Mouse (Mus musculus) liver, embryonic 16.5 days (tissue): Measurements from ENCODE around the gene Fam71f2. TPM values are rescaled to one million over a fixed set of nuclear protein-coding genes. Genes with fewer than 3 reads are reported as not detected.
A peak's percentile ranks its signal among the peaks of the same experiment; 100 is the strongest.

ENCODE experiments used
- ATAC-seq: fragments of 200-750 bp; cut with Nextera tagmentation; 2 replicates; pipeline ENCODE4 v1.8.0; 2017; ENCODE audit warnings: low read depth, mild to moderate bottlenecking, moderate number of reproducible peaks, moderate library complexity
- H3K27ac ChIP-seq: fragments of 300-500 bp; sonication (generic); 2 replicates; pipeline ENCODE4 v1.5.1; 2014; ENCODE audit warnings: mild to moderate bottlenecking, low read length
- H3K27me3 ChIP-seq: fragments of 300-500 bp; sonication (generic); 2 replicates; pipeline ENCODE4 v1.6.1; 2014; ENCODE audit warnings: low read depth, low read length, mixed read lengths; ENCODE audit not compliant: control insufficient read depth, insufficient read depth
- H3K36me3 ChIP-seq: fragments of 300-500 bp; sonication (generic); 2 replicates; pipeline ENCODE4 v1.6.1; 2014; ENCODE audit warnings: mild to moderate bottlenecking; ENCODE audit not compliant: control insufficient read depth, insufficient read depth
- H3K4me1 ChIP-seq: fragments of 300-500 bp; sonication (generic); 2 replicates; pipeline ENCODE4 v1.6.1; 2014; ENCODE audit warnings: low read depth, low read length, mixed read lengths; ENCODE audit not compliant: control insufficient read depth
- H3K4me2 ChIP-seq: fragments of 300-500 bp; sonication (generic); 2 replicates; pipeline ENCODE4 v1.6.1; 2014; ENCODE audit warnings: low read depth, low read length, mixed read lengths
- H3K4me3 ChIP-seq: fragments of 300-500 bp; sonication (generic); 2 replicates; pipeline ENCODE4 v1.5.1; 2014; ENCODE audit warnings: low read depth, mild to moderate bottlenecking, low read length
- H3K9ac ChIP-seq: fragments of 300-500 bp; sonication (generic); 2 replicates; pipeline ENCODE4 v1.6.1; 2014; ENCODE audit warnings: low read depth, low read length
- H3K9me3 ChIP-seq: fragments of 300-500 bp; sonication (generic); replicated peaks from 2 replicates; pipeline ENCODE4 v1.6.1; 2016; ENCODE audit warnings: low read length; ENCODE audit not compliant: control insufficient read depth
- WGBS: fragments of 180-500 bp; shearing (Covaris S2); extraction: QIAGEN DNeasy Blood & Tissue Kit; methylation state at CpG from one replicate; pipeline ENCODE4 v1.1.7; 2014; ENCODE audit not compliant: insufficient replicate concordance; 5-methylcytosine and 5-hydroxymethylcytosine counted together
- polyA plus RNA-seq: library from polyadenylated mRNA; unstranded; fragments of >200 nt; fragmentation: Nextera tagmentation; extraction: Ambion mirVana; gene quantifications from 2 replicates; pipeline ENCODE4 v1.2.1, GENCODE M21; 2015

The Fam71f2 gene
- polyA plus RNA-seq, 1 experiment from 2014 or later: 0.13 TPM

DNA sequence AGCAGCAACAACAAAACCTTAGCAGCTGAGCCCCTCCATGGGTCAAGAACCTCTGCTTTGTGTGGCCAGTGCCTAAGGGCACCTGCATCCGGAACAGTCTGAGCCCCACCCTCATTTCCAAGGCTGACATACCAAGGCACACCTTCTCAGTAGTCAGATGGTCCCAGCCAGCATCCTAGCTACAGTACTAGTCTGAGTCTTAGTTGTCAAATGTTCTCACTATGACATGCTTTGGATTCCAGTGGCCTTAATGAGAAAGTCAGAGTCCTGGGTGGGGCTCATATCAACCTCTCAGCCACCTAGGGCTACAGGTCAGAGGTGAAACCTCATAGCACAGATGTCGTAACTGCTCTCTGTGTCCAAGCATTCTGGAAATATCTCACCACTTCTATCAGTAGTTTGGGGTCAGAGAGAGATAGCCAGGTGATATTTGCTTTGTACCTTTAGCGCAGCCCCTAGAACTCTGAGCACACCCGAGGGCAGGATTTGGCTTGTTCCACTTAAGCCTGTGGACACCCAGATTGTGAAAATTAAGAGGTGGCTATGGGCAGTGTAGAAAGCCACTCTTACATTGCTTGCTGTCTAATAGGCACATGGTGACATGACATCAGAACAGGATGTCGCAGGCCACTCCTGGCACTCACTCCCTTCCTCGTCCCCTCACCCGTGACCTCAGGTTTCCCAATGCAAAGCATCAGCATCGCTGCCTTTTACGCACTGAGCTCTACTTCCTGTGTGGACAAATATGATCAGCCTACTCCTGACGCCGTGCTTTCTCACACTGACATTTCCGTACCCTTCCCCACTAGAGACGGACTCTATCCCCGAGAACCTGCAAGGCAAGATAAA lies 33.9 kb upstream of the Fam71f2 start:
- Histone ChIP-seq H3K4me2 (peak overlapping the region; percentile 9; the same call in 1 of the 2 replicates), H3K36me3 (no peaks in the 10 kb centered on the region), H3K27ac (peak overlapping the region; percentile 67), H3K4me3 (no peak overlapping the region), H3K27me3 (no peaks in the 10 kb centered on the region), H3K4me1 (peaks cover 7% of the 10 kb centered on the region), H3K9me3 (no peaks in the 10 kb centered on the region), H3K9ac (no peak overlapping the region)
- peak; percentile 71 for ATAC-seq
- 30% methylated on average over 14 of the region's 14 CpGs for WGBS

DNA sequence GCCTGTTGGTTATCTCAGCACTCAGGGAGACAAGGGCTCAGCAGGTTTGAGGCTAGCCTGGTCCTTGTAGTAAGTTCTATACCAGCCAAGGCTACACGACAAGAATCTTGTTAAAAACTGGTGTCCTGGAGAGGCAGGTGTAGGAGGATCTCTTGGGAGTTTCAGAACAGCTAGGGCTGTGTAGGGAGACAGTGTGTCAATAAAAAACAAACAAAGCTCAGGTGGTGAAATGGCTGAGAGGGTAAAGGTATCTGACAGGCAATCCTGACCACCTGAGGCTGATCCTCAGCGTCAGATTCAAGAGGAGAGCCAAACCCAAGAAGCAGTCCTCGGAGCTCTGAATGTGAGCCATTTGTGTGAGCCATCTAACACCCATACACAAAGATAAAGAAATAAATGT lies 33.2 kb upstream of the Fam71f2 start:
- WGBS: 52% methylated on average over 3 of the region's 3 CpGs
- Histone ChIP-seq H3K27ac (peak overlapping the region; percentile 67), H3K9me3 (no peaks in the 10 kb centered on the region), H3K36me3 (no peaks in the 10 kb centered on the region), H3K27me3 (no peaks in the 10 kb centered on the region), H3K4me2 (peak overlapping the region; percentile 9; the same call in 1 of the 2 replicates), H3K4me3 (no peak overlapping the region), H3K4me1 (peaks cover 7% of the 10 kb centered on the region), H3K9ac (no peak overlapping the region)
- peak; percentile 69 for ATAC-seq

- ATAC-seq: peak; percentile 55; the same call in 1 of the 2 replicates
- Histone ChIP-seq H3K9ac (no peak overlapping the region), H3K9me3 (no peaks in the 10 kb centered on the region), H3K27ac (no peak overlapping the region; the same call in 1 of the 2 replicates), H3K4me3 (no peak overlapping the region), H3K4me1 (peaks cover 7% of the 10 kb centered on the region), H3K36me3 (no peaks in the 10 kb centered on the region), H3K4me2 (no peak overlapping the region), H3K27me3 (no peaks in the 10 kb centered on the region)
- 51% methylated on average over 5 of the region's 5 CpGs for WGBS
Observed at GRCm38 (mm10) chr6:29246585-29246984, 32.8 kb upstream of the Fam71f2 start.

DNA sequence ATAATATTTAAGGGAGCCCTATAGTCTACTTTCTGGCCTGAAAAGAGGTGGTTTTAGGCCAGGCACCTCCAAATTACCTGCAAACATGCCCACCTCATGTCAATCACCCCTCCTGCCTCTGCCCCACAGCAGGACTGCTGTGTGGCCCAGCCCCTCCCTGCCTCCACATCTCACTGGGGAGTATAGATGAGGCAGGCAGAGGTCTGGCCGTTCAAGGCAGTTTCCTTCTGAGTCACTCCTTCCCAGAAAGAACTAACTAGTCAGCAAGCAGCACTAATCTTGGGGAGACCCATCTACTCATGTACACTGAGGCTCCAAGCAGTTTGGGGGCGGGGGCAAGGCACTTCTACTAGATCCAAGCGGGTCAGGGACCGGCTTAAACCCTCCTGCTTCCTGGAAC lies 32.3 kb upstream of the Fam71f2 start:
- no peak overlapping the region for H3K4me2 ChIP-seq
- peaks cover 7% of the 10 kb centered on the region for H3K4me1 ChIP-seq
- no peak overlapping the region for H3K4me3 ChIP-seq
- ATAC-seq: no peak
- 49% methylated on average over 4 of the region's 4 CpGs for WGBS
- H3K9ac ChIP-seq: no peak overlapping the region
- H3K27ac ChIP-seq: no peak overlapping the region; the same call in 1 of the 2 replicates
- H3K27me3 ChIP-seq: no peaks in the 10 kb centered on the region
- no peaks in the 10 kb centered on the region for H3K9me3 ChIP-seq
- H3K36me3 ChIP-seq: no peaks in the 10 kb centered on the region

GRCm38 (mm10) chr6:29259418-29259817 lies 20.0 kb upstream of the Fam71f2 start:
- H3K9me3 ChIP-seq: no peaks in the 10 kb centered on the region
- WGBS: 38% methylated on average over 1 of the region's 1 CpGs
- H3K4me2 ChIP-seq: no peak overlapping the region
- no peaks in the 10 kb centered on the region for H3K36me3 ChIP-seq
- H3K4me1 ChIP-seq: no peaks in the 10 kb centered on the region
- H3K4me3 ChIP-seq: no peak overlapping the region
- no peak for ATAC-seq
- no peak overlapping the region for H3K27ac ChIP-seq
- no peaks in the 10 kb centered on the region for H3K27me3 ChIP-seq
- no peak overlapping the region for H3K9ac ChIP-seq

DNA sequence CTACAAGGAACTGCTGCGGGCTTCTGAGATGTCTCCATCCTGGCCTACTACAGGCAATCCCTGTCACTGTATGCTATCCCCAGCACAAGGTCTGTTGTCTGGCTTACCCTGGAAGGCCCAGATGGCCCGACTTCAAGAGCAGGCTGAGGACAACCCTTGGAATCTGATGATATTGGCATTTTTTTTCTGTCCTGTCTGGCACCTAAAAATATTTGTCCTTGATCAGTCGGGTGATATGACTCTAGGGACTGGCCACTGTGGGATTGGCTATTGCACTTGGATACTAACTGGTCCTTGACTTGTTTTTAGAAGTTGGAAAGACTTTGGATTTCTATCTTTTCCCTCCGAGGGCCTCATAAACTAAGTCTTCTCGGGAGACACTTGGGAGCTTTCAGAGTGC lies 17.6 kb upstream of the Fam71f2 start:
- no peak overlapping the region for H3K4me3 ChIP-seq
- no peaks in the 10 kb centered on the region for H3K9me3 ChIP-seq
- WGBS: 48% methylated on average over 5 of the region's 5 CpGs
- no peak for ATAC-seq
- H3K4me2 ChIP-seq: no peak overlapping the region
- no peaks in the 10 kb centered on the region; the same call in 1 of the 2 replicates for H3K4me1 ChIP-seq
- no peak overlapping the region for H3K9ac ChIP-seq
- H3K27ac ChIP-seq: no peak overlapping the region
- H3K27me3 ChIP-seq: no peaks in the 10 kb centered on the region
- H3K36me3 ChIP-seq: no peaks in the 10 kb centered on the region

GRCm38 (mm10) chr6:29263650-29264455 lies 15.5 kb upstream of the Fam71f2 start:
- WGBS: 53% methylated on average over 6 of the region's 6 CpGs
- Histone ChIP-seq H3K36me3 (no peaks in the 10 kb centered on the region), H3K27ac (no peak overlapping the region)

DNA sequence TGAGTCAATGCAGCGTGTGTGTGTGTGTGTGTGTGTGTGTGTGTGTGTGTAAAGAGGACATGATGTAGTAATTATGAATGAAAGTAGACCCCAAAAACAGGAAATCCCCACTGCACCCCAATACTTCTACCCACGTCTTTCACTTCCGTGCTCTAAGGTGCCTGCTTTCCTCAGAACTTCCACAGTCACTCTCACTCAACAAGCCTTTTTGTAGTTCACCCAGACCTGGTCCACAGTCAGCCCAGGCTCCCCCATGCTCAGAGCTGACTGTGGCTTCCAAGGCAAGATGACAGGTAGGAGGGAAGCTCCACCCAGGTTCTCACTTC lies 15.0 kb upstream of the Fam71f2 start:
- H3K4me2 ChIP-seq: no peak overlapping the region
- 66% methylated on average over 3 of the region's 3 CpGs for WGBS
- H3K27me3 ChIP-seq: no peaks in the 10 kb centered on the region
- H3K4me1 ChIP-seq: no peaks in the 10 kb centered on the region; the same call in none of the 2 replicates
- no peak overlapping the region for H3K4me3 ChIP-seq
- no peaks in the 10 kb centered on the region for H3K36me3 ChIP-seq
- no peak overlapping the region for H3K9ac ChIP-seq
- no peak overlapping the region for H3K27ac ChIP-seq
- ATAC-seq: no peak
- H3K9me3 ChIP-seq: no peaks in the 10 kb centered on the region

More at GRCm38 (mm10) chr6:29263650-29264455, 15.5 kb upstream of the Fam71f2 start:
- Histone ChIP-seq H3K9ac (no peak overlapping the region), H3K27me3 (no peaks in the 10 kb centered on the region), H3K4me2 (no peak overlapping the region), H3K9me3 (no peaks in the 10 kb centered on the region), H3K4me3 (no peak overlapping the region), H3K4me1 (no peaks in the 10 kb centered on the region; the same call in none of the 2 replicates)
- ATAC-seq: no peak

GRCm38 (mm10) chr6:29266936-29267335 lies 12.5 kb upstream of the Fam71f2 start:
- 52% methylated on average over 4 of the region's 4 CpGs for WGBS
- no peak overlapping the region for H3K4me2 ChIP-seq
- H3K9ac ChIP-seq: no peak overlapping the region
- no peak overlapping the region for H3K4me3 ChIP-seq
- H3K27ac ChIP-seq: peak overlapping the region; percentile 36; the same call in 1 of the 2 replicates
- H3K27me3 ChIP-seq: no peaks in the 10 kb centered on the region
- H3K4me1 ChIP-seq: no peaks in the 10 kb centered on the region; the same call in none of the 2 replicates
- ATAC-seq: peak; percentile 77
- no peaks in the 10 kb centered on the region for H3K36me3 ChIP-seq
- no peaks in the 10 kb centered on the region for H3K9me3 ChIP-seq
